10 mouse cellular contexts compared by ENCODE assay signal in genomic region chr6:120858217-120858711, GRCm38 (mm10). TPM values are rescaled to one million over a fixed set of nuclear protein-coding genes. Genes with fewer than 3 reads are reported as not detected.
DNase-seq lines count a peak whose midpoint lies in the region; ATAC-seq lines count a peak whose summit lies in the region.
"Had no signal": no experiment of that assay in that cellular context is flagged by ENCODE, and none has a peak within 500 bp of the region (broad histone marks: within the 10 kb centered on the region; RNA-seq: fewer than 3 reads in every experiment).

No protein-coding gene starts in this region.

- peaks cover 5% of the 10 kb centered on the region; the same call in 1 of the 2 replicates for H3K4me1 ChIP-seq in kidney, embryonic 15.5 days
- H3K4me1 ChIP-seq in forebrain, embryonic 14.5 days (ENCODE audit: control insufficient read depth, insufficient read depth, low read length) = 0 out of 2 replicates have a peak, but pooled peaks cover 4% of the 10 kb centered on the region
- H3K4me1 ChIP-seq in intestine, embryonic 16.5 days (ENCODE audit: control insufficient read depth, insufficient read depth, low read length) = no peaks in the 10 kb centered on the region
- H3K4me1 ChIP-seq: stomach, embryonic 15.5 days had no signal

- peaks cover 37% of the 10 kb centered on the region for H3K36me3 ChIP-seq in kidney, embryonic 15.5 days
- H3K36me3 ChIP-seq in forebrain, embryonic 14.5 days (ENCODE audit: control insufficient read depth, insufficient read depth, low read length) = peaks cover 15% of the 10 kb centered on the region; the same call in 1 of the 2 replicates
- peaks cover 7% of the 10 kb centered on the region; the same call in 1 of the 2 replicates for H3K36me3 ChIP-seq in intestine, embryonic 16.5 days (ENCODE audit: control insufficient read depth, insufficient read depth, low read length)

- H3K9me3 ChIP-seq in kidney, embryonic 15.5 days (replicated peaks) = no peaks in the 10 kb centered on the region
- H3K9me3 ChIP-seq in forebrain, embryonic 14.5 days (replicated peaks; ENCODE audit: control insufficient read depth, low read length) = no peaks in the 10 kb centered on the region
- H3K9me3 ChIP-seq in intestine, embryonic 16.5 days (ENCODE audit: control insufficient read depth, low read length) = 0 out of 2 replicates have a peak, but pooled peaks cover 2% of the 10 kb centered on the region
- H3K9me3 ChIP-seq: stomach, embryonic 15.5 days had no signal

- 55% methylated on average over 8 of the region's 8 CpGs for WGBS in kidney, embryonic 15.5 days
- WGBS in forebrain, embryonic 14.5 days = 20% methylated on average over 8 of the region's 8 CpGs
- 74% methylated on average over 8 of the region's 8 CpGs for WGBS in intestine, embryonic 16.5 days

- ATAC-seq in kidney, embryonic 15.5 days (replicated peaks; ENCODE audit: low FRiP score) = peak; percentile 33; the same call in 1 of the 2 replicates
- ATAC-seq in forebrain, embryonic 14.5 days = peak; percentile 92
- no peak for ATAC-seq in intestine, embryonic 16.5 days

- H3K27ac ChIP-seq in kidney, embryonic 15.5 days = no peak overlapping the region
- H3K27ac ChIP-seq in forebrain, embryonic 14.5 days (ENCODE audit: low read depth, low read length) = peak overlapping the region; percentile 85
- H3K27ac ChIP-seq in intestine, embryonic 16.5 days (ENCODE audit: low read length) = no peak overlapping the region
- H3K27ac ChIP-seq: macrophage; stomach, embryonic 15.5 days had no signal

- no peak for DNase-seq in kidney, postnatal 36 days
- DNase-seq in forebrain, embryonic 14.5 days (ENCODE audit: low spot score) = peak; percentile 79
- DNase-seq in layer of hippocampus, postnatal 36 days = peak; percentile 50 to 51
- DNase-seq in retina, embryonic 14.5 days (ENCODE audit: low spot score) = peak; percentile 97
- DNase-seq in heart, adult 11 months = no peak
- no peak for DNase-seq in urinary bladder, postnatal 4 days (ENCODE audit: low spot score in 2 of 2)

- no peaks in the 10 kb centered on the region for H3K27me3 ChIP-seq in kidney, embryonic 15.5 days
- H3K27me3 ChIP-seq in forebrain, embryonic 14.5 days (replicated peaks; ENCODE audit: control insufficient read depth, insufficient read depth, low read length) = no peaks in the 10 kb centered on the region
- H3K27me3 ChIP-seq in intestine, embryonic 16.5 days (replicated peaks; ENCODE audit: control insufficient read depth, insufficient read depth, low read length) = no peaks in the 10 kb centered on the region
- H3K27me3 ChIP-seq: stomach, embryonic 15.5 days had no signal

- H3K4me3 ChIP-seq in kidney, embryonic 15.5 days (replicated peaks) = no peak overlapping the region
- no peak overlapping the region for H3K4me3 ChIP-seq in forebrain, embryonic 14.5 days (ENCODE audit: low read depth, low read length)
- no peak overlapping the region for H3K4me3 ChIP-seq in intestine, embryonic 16.5 days (ENCODE audit: low read length)
- H3K4me3 ChIP-seq: stomach, embryonic 15.5 days had no signal

- H3K4me2 ChIP-seq in kidney, embryonic 15.5 days = no peak overlapping the region
- no peak overlapping the region for H3K4me2 ChIP-seq in forebrain, embryonic 14.5 days (ENCODE audit: low read length)
- H3K4me2 ChIP-seq in intestine, embryonic 16.5 days (ENCODE audit: low read depth, low read length) = no peak overlapping the region
- H3K4me2 ChIP-seq: stomach, embryonic 15.5 days had no signal

- no peak overlapping the region for H3K9ac ChIP-seq in kidney, embryonic 15.5 days
- H3K9ac ChIP-seq in forebrain, embryonic 14.5 days (ENCODE audit: low read length) = 0 out of 2 replicates have a peak overlapping the region, but pooled peaks have one; percentile 8
- H3K9ac ChIP-seq in intestine, embryonic 16.5 days (ENCODE audit: low read depth, low read length) = no peak overlapping the region
- H3K9ac ChIP-seq: stomach, embryonic 15.5 days had no signal

RNA-seq across cellular contexts. Expression of gene Bcl2l13, which starts 22.3 kb away (rescaled TPM):
- 33.6 and 36.5 TPM in 2 replicates for polyA plus RNA-seq in kidney, embryonic 15.5 days (2015; fragmentation: Nextera tagmentation; extraction: Ambion mirVana)
- polyA plus RNA-seq in forebrain, embryonic 14.5 days (2014; fragmentation: Nextera tagmentation; extraction: Ambion mirVana) = 31.2 and 31.3 TPM in 2 replicates
- total RNA-seq in layer of hippocampus, postnatal 36 days (2021) = 10 to 100 TPM; 36.7 to 38.2 TPM
- polyA plus RNA-seq in intestine, embryonic 16.5 days (2015; fragmentation: Nextera tagmentation; extraction: Ambion mirVana) = 18.1 and 19.6 TPM in 2 replicates

RNA-seq across cellular contexts. Expression of gene Atp6v1e1, which starts 35.7 kb away (rescaled TPM):
- 153 and 155 TPM in 2 replicates for polyA plus RNA-seq in kidney, embryonic 15.5 days (2015; fragmentation: Nextera tagmentation; extraction: Ambion mirVana)
- polyA plus RNA-seq in forebrain, embryonic 14.5 days (2014; fragmentation: Nextera tagmentation; extraction: Ambion mirVana) = 255 and 275 TPM in 2 replicates
- 100 to 1,000 TPM; 455 to 500 TPM for total RNA-seq in layer of hippocampus, postnatal 36 days (2021)
- 187 and 202 TPM in 2 replicates for polyA plus RNA-seq in intestine, embryonic 16.5 days (2015; fragmentation: Nextera tagmentation; extraction: Ambion mirVana)

RNA-seq across cellular contexts. Expression of gene Bid, which starts 58.4 kb away (rescaled TPM):
- 22.2 and 23.8 TPM in 2 replicates for polyA plus RNA-seq in kidney, embryonic 15.5 days (2015; fragmentation: Nextera tagmentation; extraction: Ambion mirVana)
- 28.9 and 29.5 TPM in 2 replicates for polyA plus RNA-seq in forebrain, embryonic 14.5 days (2014; fragmentation: Nextera tagmentation; extraction: Ambion mirVana)
- total RNA-seq in layer of hippocampus, postnatal 36 days (2021) = 10 to 100 TPM; 15.6 to 18.7 TPM
- polyA plus RNA-seq in intestine, embryonic 16.5 days (2015; fragmentation: Nextera tagmentation; extraction: Ambion mirVana) = 22.6 and 23.7 TPM in 2 replicates

Comparison
In these comparisons a context has a peak if more than half of its experiments do, and no peak if none do; other contexts are left out.
1. DNase-seq: peak in forebrain, embryonic 14.5 days (single experiment), layer of hippocampus, postnatal 36 days (2 of 2) and retina, embryonic 14.5 days (single experiment); none in kidney, postnatal 36 days (0 of 2), heart, adult 11 months (single experiment) and urinary bladder, postnatal 4 days (0 of 2).